Mouse (Mus musculus): ENCODE data around the gene Umodl1. TPM values are rescaled to one million over a fixed set of nuclear protein-coding genes. Genes with fewer than 3 reads are reported as not detected.

The Umodl1 gene
- polyA plus RNA-seq, 1 experiment from 2014 or later = not detected

GRCm38 (mm10) chr17:30996296-30996695, 41.9 kb downstream of the Umodl1 start:
- ChIA-PET POLR2A (no interaction called here), CTCF (no interaction called here)
- H3K27me3 ChIP-seq = peaks cover 3% of the 10 kb centered on the region
- DNase-seq (ENCODE audit: low read depth, low spot score) (no peak), ATAC-seq (no peak)
- TF ChIP-seq CTCF (IDR thresholded peaks at IDR 0.05) = no peak
- in situ Hi-C loops (cut with MboI; ENCODE audit: low pct_unique_long_range_greater_than_20kb) = no loop called here

DNA sequence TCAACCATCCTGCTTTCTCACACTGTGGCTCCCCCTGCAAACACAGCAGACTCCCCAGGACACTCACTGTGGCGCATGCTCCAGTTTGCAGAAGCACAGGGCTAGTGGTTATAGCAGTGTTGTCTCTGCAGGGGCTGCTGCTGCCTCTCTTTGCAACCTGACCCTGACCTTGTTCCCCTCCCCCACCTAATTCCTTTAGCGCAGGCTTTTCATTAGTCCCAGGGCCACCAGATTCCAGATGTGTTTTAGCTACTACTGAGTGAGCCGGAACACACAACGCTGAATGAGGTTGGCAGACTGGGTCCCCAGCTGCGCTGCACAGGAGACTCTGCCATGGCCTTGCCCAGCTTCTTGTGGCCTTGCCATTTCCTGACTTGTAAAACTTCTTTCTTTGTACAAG, 46.5 kb downstream of the Umodl1 start:
- CTCF ChIA-PET = no interaction called here
- ATAC-seq (no peak), DNase-seq (ENCODE audit: low read depth, low spot score) (no peak)
- in situ Hi-C loops (cut with MboI; ENCODE audit: low pct_unique_long_range_greater_than_20kb) = no loop called here
- no peak for TF ChIP-seq CTCF (IDR thresholded peaks at IDR 0.05)
- POLR2A ChIA-PET = no interaction called here
- peaks cover 6% of the 10 kb centered on the region for H3K27me3 ChIP-seq

GRCm38 (mm10) chr17:31002613-31003012, 48.2 kb downstream of the Umodl1 start:
- in situ Hi-C loops (cut with MboI; ENCODE audit: low pct_unique_long_range_greater_than_20kb) = no loop called here

DNA sequence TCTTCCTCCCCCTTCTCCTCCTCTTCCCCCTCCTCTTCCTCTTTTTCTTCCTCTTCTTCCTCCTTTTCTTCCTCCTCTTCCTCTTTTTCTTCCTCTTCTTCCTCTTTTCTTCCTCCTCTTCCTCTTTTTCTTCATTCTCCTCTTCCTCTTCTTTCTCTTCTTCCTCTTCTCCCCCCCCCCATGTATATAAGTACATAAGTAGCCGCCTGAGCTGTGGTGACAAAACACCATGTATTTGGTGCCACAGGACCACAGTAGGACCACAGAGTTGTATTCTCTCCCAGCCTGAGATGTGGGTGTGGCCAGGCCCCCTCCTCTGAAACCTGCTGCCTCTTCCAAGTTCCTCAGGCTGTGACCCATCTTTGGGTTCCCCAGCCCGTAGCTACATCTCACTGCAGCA, 50.8 kb downstream of the Umodl1 start:
- TF ChIP-seq CTCF (IDR thresholded peaks at IDR 0.05) = no peak
- H3K27me3 ChIP-seq = peaks cover 2% of the 10 kb centered on the region
- DNase-seq (ENCODE audit: low read depth, low spot score) = no peak
- in situ Hi-C loops (cut with MboI; ENCODE audit: low pct_unique_long_range_greater_than_20kb) = no loop called here
- ATAC-seq = no peak
- POLR2A ChIA-PET = no interaction called here
- CTCF ChIA-PET = no interaction called here

More at GRCm38 (mm10) chr17:31002613-31003012, 48.2 kb downstream of the Umodl1 start:
- DNase-seq (ENCODE audit: low read depth, low spot score) (no peak), ATAC-seq (no peak)
- TF ChIP-seq CTCF (IDR thresholded peaks at IDR 0.05) = no peak
- POLR2A ChIA-PET = no interaction called here
- CTCF ChIA-PET = no interaction called here
- peaks cover 2% of the 10 kb centered on the region for H3K27me3 ChIP-seq

- ChIA-PET CTCF (no interaction called here), POLR2A (no interaction called here)
- DNase-seq (ENCODE audit: low read depth, low spot score) (no peak), ATAC-seq (no peak)
- no peak for TF ChIP-seq CTCF (IDR thresholded peaks at IDR 0.05)
- H3K27me3 ChIP-seq = peaks cover 2% of the 10 kb centered on the region
- in situ Hi-C loops (cut with MboI; ENCODE audit: low pct_unique_long_range_greater_than_20kb) = no loop called here
Observed at GRCm38 (mm10) chr17:31007357-31007756, 52.9 kb downstream of the Umodl1 start.

GRCm38 (mm10) chr17:31008416-31008815, 54.0 kb downstream of the Umodl1 start:
- ChIA-PET CTCF (no interaction called here), POLR2A (no interaction called here)
- ATAC-seq = no peak
- no peak for TF ChIP-seq CTCF (IDR thresholded peaks at IDR 0.05)
- H3K27me3 ChIP-seq = peaks cover 2% of the 10 kb centered on the region
- in situ Hi-C loops (cut with MboI; ENCODE audit: low pct_unique_long_range_greater_than_20kb) = no loop called here
- no peak for DNase-seq (ENCODE audit: low read depth, low spot score)

DNA sequence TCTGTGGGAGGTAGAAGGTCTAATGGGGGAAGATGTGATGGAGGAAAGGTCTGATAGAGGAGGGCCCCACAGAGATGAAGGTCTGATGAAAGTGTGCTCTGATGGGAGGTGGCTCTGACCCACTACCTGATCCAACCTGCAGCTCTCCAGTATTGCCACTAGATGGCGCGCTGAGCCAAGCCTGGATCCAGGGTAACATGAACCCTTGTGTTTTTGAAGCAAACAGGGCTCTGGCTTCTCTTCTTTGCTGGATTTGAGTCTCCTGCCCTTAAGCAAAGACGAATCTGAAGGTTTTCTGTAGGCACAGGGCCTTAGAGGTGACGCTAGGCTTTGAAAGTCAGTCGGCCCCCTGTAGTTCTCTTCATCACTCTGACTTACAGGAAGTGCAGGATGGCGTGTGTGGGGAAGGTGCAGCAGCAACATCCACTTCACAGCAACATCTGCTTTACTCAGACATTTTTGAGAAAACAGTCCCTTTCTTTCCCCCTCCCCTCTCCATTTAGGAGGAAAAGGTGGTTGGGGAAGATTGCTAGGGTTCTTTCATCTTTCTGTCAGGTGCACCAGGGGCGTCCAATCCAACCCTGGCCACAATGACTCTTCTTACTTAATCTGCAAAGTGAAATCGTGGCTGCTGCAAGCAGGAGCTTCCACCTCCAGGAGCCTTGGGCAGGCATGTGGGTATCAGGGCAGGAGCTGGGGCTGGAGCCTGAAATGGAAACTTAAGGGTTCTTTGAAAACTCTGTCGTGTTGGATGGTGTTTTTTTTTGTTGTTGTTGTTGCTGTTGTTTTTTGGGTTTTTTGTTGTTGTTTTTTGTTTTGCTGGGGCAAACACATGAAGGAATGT, 57.3 kb downstream of the Umodl1 start:
- ATAC-seq = no peak
- POLR2A ChIA-PET = no interaction called here
- H3K27me3 ChIP-seq = no peaks in the 10 kb centered on the region
- TF ChIP-seq CTCF (IDR thresholded peaks at IDR 0.05) = peak; percentile 92
- CTCF ChIA-PET = interaction anchor here (0.6 kb wide), 1 partner anchor 26 kb away, joined by 3 read pairs; no protein-coding TSS in a partner anchor
- no peak for DNase-seq (ENCODE audit: low read depth, low spot score)
- in situ Hi-C loops (cut with MboI; ENCODE audit: low pct_unique_long_range_greater_than_20kb) = loop anchor here (5.0 kb wide), 1 partner anchor 111 kb away; no protein-coding TSS in a partner anchor

DNA sequence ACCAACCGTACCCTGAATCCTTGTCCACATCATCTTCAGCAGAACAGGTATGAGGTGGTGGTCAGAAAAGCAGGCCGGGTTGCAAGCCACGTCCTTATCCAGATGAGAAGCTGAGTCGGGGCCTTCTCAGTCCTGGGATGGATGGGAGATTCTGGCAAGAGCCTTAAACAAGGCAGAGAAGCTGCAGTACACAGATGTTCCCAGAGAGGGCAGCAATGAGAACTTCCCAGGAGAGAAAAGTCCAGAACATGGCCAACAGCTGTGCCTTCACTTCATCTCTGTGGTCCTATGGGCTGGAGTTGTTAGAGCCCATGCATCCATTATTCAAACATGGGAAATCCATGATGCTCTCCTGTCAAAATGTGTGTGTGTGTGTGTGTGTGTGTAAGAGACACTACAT, 63.8 kb downstream of the Umodl1 start:
- ATAC-seq (no peak), DNase-seq (ENCODE audit: low read depth, low spot score) (no peak)
- in situ Hi-C loops (cut with MboI; ENCODE audit: low pct_unique_long_range_greater_than_20kb) = no loop called here
- H3K27me3 ChIP-seq = no peaks in the 10 kb centered on the region
- ChIA-PET POLR2A (no interaction called here), CTCF (no interaction called here)
- peak; percentile 18 for TF ChIP-seq CTCF (IDR thresholded peaks at IDR 0.05)

DNA sequence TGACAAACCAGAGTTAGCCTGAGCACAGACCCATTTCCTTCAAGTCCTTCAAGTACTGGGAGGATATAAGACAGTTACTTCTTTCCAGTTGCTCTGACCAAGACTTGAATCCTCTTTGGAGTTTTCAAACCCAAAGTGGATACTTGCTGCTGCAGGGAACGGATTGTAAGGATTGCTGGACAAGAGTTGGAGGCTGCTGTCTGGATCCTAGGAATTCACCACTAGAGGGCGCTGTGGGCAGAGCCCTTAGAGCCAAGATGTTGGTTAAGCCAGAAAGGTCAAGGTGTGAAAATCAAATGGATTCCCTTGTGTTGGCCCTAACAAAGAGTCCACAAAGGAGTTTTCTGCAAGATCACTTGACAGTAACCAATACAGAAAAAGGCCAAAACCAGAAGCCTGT, 65.1 kb downstream of the Umodl1 start:
- H3K27me3 ChIP-seq = no peaks in the 10 kb centered on the region
- ATAC-seq (no peak), DNase-seq (ENCODE audit: low read depth, low spot score) (no peak)
- CTCF ChIA-PET = no interaction called here
- POLR2A ChIA-PET = no interaction called here
- in situ Hi-C loops (cut with MboI; ENCODE audit: low pct_unique_long_range_greater_than_20kb) = no loop called here
- TF ChIP-seq CTCF (IDR thresholded peaks at IDR 0.05) = peak; percentile 62

- DNase-seq (ENCODE audit: low read depth, low spot score) = no peak
- in situ Hi-C loops (cut with MboI; ENCODE audit: low pct_unique_long_range_greater_than_20kb) = no loop called here
- no peak for ATAC-seq
- H3K27me3 ChIP-seq = no peaks in the 10 kb centered on the region
- ChIA-PET CTCF (no interaction called here), POLR2A (no interaction called here)
- TF ChIP-seq CTCF (IDR thresholded peaks at IDR 0.05) = no peak
Observed at GRCm38 (mm10) chr17:31020078-31020477, 65.6 kb downstream of the Umodl1 start.

DNA sequence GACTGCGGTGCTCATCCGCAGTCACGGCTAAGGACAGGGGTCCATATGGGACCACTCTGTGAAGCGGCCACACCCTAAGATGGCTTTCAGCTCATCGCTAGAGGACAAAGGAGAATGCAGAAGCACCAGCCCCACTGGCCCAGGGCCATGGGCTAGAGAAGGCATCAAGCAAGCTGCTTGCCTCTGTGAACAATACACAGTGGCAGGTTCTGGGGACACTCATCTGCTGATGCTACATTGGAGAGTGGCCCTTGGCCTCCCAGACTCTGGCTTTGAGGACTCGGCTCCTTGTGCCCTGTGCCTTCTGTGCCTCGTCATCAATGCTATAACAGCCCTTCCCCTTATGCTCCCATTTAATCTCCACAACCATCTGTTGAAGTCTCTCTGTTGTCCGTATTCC, 66.8 kb downstream of the Umodl1 start:
- TF ChIP-seq CTCF (IDR thresholded peaks at IDR 0.05) = no peak
- in situ Hi-C loops (cut with MboI; ENCODE audit: low pct_unique_long_range_greater_than_20kb) = no loop called here
- no peak for DNase-seq (ENCODE audit: low read depth, low spot score)
- ChIA-PET CTCF (no interaction called here), POLR2A (no interaction called here)
- H3K27me3 ChIP-seq = no peaks in the 10 kb centered on the region
- ATAC-seq = no peak
